ENCODE assay signal across 8 mouse cellular contexts in genomic region chr11:88557828-88558580, GRCm38 (mm10).
DNase-seq lines count a peak whose midpoint lies in the region; ATAC-seq lines count a peak whose summit lies in the region.

No protein-coding gene starts in this region.

- no peaks in the 10 kb centered on the region for H3K27me3 ChIP-seq in heart, embryonic 13.5 days (replicated peaks)
- no peaks in the 10 kb centered on the region for H3K27me3 ChIP-seq in hindbrain, embryonic 14.5 days (ENCODE audit: control insufficient read depth, insufficient read depth, low read length)

- H3K4me3 ChIP-seq in heart, embryonic 13.5 days = no peak overlapping the region
- no peak overlapping the region for H3K4me3 ChIP-seq in hindbrain, embryonic 14.5 days (replicated peaks; ENCODE audit: low read length)

- H3K9ac ChIP-seq in heart, embryonic 13.5 days = peak overlapping the region; percentile 41; the same call in 1 of the 2 replicates
- H3K9ac ChIP-seq in hindbrain, embryonic 14.5 days = no peak overlapping the region

- H3K27ac ChIP-seq in heart, embryonic 13.5 days (replicated peaks) = peak overlapping the region; percentile 96
- peak overlapping the region; percentile 28; the same call in 1 of the 2 replicates for H3K27ac ChIP-seq in hindbrain, embryonic 14.5 days

- 60% methylated on average over 6 of the region's 6 CpGs for WGBS in heart, embryonic 13.5 days
- WGBS in hindbrain, embryonic 14.5 days = 60% methylated on average over 6 of the region's 6 CpGs

- H3K36me3 ChIP-seq in heart, embryonic 13.5 days = no peaks in the 10 kb centered on the region
- no peaks in the 10 kb centered on the region for H3K36me3 ChIP-seq in hindbrain, embryonic 14.5 days (replicated peaks; ENCODE audit: control insufficient read depth, insufficient read depth)

- no peak overlapping the region for H3K4me2 ChIP-seq in heart, embryonic 13.5 days
- no peak overlapping the region for H3K4me2 ChIP-seq in hindbrain, embryonic 14.5 days (replicated peaks)

- H3K9me3 ChIP-seq in heart, embryonic 13.5 days = no peaks in the 10 kb centered on the region
- H3K9me3 ChIP-seq in hindbrain, embryonic 14.5 days (ENCODE audit: control insufficient read depth, low read length) = no peaks in the 10 kb centered on the region

- peaks cover 97% of the 10 kb centered on the region for H3K4me1 ChIP-seq in heart, embryonic 13.5 days
- H3K4me1 ChIP-seq in hindbrain, embryonic 14.5 days (replicated peaks; ENCODE audit: control insufficient read depth, insufficient read depth, low read length) = peaks cover 74% of the 10 kb centered on the region

- no peak for ATAC-seq in heart, embryonic 13.5 days (ENCODE audit: extremely low read depth, insufficient number of reproducible peaks, low FRiP score, low TSS enrichment)
- no peak for ATAC-seq in hindbrain, embryonic 14.5 days (ENCODE audit: low FRiP score)
- peak; percentile 48 for ATAC-seq in megakaryocyte, adult 5-6 weeks (ENCODE audit: poor library complexity, severe bottlenecking)

- no peak for DNase-seq in heart, adult 18-20 months
- peak; percentile 29 for DNase-seq in ES-CJ7 (ENCODE audit: low read depth, low spot score)
- no peak for DNase-seq in hindbrain, embryonic 14.5 days (ENCODE audit: low spot score)
- no peak for DNase-seq in left cerebral cortex, adult 11 months (ENCODE audit: low spot score)
- DNase-seq in embryo, embryonic 11 days = no peak
- no peak for DNase-seq in layer of hippocampus, postnatal 10 days (ENCODE audit: low spot score in 2 of 2)
